Mouse (Mus musculus): ENCODE results near the gene Vmp1. TPM values are rescaled to one million over a fixed set of nuclear protein-coding genes. Genes with fewer than 3 reads are reported as not detected.
A peak's percentile ranks its signal among the peaks of the same experiment; 100 is the strongest.

The Vmp1 gene
- total RNA-seq (2017), result 123 to 188 TPM (median 140 TPM) in 3 replicates

DNA sequence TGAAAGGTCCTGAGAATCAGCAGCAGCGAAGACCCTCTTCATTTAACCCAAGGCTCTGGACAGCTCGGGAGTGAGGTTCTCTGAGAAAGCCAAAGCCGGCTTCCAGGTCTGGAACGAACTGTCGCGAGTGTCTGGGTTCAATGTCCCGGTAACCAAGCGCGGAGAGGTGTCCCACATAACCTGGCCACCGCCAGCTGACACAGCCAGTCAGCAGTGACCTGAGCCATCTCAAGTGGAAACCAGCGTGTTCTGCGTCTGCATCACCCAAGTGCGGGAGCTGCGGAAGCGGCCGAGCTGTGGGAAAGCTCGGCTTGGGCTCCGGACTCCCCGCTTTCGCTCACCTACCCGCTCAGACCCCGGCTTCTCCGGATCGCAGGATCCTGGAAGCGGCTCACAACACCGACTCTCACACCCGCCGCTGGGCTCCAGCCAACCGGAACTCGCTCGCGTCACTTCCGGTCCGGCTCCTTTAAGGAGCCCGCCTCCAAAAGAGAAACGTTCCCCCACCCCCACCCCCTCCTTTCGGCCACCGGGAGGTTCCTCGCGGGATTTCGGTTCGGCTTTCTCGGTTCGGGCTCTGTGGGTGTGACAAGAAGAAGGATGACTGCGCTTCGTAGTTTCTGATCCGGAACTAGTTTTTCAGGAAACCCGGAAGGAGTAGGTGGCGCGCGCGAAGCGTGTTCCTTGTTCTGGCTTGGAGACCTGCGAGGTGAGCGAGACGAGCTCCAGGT is at the start of gene Vmp1, which contains the start of gene Ptrh2:
Gene Vmp1, minus strand, starts transcription at position 442 of the 731 bp plus-strand sequence.
Gene Ptrh2, plus strand, starts transcription at position 591 of the 731 bp plus-strand sequence.
- ATAC-seq (replicated peaks; ENCODE audit: insufficient number of reproducible peaks, low FRiP score, low TSS enrichment, poor library complexity, severe bottlenecking), result peak; percentile 94

DNA sequence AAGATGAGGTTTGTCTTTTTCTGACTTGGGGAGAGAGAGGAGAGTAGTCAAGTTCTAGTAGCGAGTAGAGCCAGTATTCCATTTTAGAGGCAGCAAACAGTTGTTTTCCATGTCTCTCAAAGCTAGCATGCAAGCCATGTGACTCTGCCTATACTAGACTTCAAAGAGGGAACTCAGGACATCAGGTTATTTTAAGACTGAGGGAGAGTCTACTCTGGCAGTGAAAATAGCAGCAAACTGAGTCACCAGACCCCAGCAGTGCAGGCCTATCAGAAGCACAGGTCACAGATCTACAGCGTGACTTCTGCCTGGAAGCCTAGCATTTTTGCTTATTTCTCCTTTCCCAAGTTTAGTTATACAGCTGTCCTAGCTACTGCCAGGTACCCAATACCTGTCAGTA is 47.8 kb upstream of the Vmp1 start:
- ATAC-seq (replicated peaks; ENCODE audit: insufficient number of reproducible peaks, low FRiP score, low TSS enrichment, poor library complexity, severe bottlenecking), result no peak

DNA sequence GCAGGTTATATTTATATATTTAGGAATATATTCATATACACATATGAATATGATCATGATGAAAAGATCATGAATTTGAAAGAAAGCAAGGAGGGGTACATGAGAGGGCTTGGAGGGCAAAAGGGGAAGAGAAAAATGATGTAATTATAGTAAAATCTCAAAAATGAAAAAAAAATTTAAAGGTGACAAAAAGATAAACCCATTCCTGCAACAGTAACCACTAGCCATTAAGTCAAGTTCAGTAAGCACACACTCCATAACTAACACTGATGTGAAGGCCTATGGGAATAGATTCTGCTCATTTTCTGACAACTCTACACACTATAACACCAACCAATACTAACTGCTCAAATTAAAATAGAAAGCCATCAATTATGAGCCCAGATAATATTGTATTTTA is 42.0 kb upstream of the Vmp1 start:
- no peak for ATAC-seq (replicated peaks; ENCODE audit: insufficient number of reproducible peaks, low FRiP score, low TSS enrichment, poor library complexity, severe bottlenecking)

DNA sequence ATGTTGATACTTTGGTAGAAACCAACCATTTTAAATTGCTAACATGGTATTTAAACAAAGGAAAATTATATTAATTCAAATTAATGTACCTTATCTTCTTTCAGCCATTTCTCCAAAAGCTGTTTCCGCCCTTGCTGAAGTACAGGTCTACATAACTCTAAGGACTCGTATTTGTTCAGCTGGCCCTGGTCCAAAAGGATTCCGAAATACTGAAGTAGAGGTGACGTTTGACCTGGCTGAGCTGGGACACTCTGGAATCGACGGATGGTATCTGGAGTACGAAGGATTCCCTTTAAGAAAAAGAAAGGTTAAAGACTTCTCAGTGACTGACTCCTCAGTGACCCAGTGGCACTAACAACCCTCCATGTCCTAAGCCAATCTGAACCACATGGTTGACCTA is 41.3 kb upstream of the Vmp1 start:
- ATAC-seq (replicated peaks; ENCODE audit: insufficient number of reproducible peaks, low FRiP score, low TSS enrichment, poor library complexity, severe bottlenecking), result no peak

DNA sequence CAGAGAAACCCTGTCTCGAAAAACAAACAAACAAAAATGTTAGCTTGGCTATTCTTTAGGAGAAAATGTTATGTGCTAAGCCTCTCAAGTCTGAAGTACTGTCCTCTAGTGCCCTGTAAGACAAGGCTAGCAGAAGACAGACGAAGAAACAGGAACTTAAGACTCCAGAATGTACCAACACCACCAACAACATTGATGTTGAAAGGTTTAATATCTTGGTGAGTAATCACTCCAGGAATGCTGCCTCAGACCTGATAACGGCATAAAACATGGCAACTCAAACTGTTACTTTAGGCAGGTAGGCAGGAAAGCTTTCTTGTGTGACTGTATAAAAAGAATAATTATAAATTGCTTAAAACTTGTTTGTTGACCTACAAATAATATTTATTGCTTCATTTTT is 40.4 kb upstream of the Vmp1 start:
- ATAC-seq (replicated peaks; ENCODE audit: insufficient number of reproducible peaks, low FRiP score, low TSS enrichment, poor library complexity, severe bottlenecking), result no peak

DNA sequence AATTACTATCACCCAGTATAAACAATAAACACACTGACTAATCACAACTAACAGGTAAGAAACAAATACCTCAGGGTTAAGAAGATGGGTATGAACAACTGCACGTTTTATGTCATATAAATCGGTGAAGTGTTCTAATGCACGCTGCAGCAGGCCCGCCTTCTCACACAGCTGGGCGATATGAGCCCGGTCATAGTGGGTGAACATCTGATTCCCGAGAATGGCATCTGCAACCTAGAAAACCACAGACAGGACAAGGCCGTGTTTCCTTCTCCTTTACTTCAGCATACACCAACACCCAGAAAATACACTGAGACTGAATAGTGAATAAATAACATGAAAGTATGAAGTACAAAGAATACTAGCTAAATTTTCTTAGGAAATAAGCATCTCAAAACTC is 35.8 kb upstream of the Vmp1 start:
- ATAC-seq (replicated peaks; ENCODE audit: insufficient number of reproducible peaks, low FRiP score, low TSS enrichment, poor library complexity, severe bottlenecking), result no peak

DNA sequence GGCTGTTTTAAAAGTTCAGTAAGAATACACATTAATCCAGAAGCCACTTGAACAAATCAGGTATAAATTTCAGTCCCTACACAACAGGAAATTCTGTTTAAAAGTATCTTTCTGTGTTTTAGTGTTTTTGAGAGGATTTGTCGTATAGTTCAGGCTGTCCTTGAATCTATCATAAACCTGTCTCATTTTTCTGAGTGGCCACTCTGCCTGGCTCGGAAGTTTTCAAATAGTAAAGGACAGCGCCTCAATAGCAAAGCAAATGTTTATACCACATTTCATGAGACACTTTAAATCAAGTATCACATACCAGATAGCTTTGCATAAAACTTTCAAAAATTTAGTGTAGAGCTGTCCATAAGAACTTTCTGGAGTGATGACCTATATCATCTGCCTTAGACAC is 34.7 kb upstream of the Vmp1 start:
- ATAC-seq (replicated peaks; ENCODE audit: insufficient number of reproducible peaks, low FRiP score, low TSS enrichment, poor library complexity, severe bottlenecking), result no peak

DNA sequence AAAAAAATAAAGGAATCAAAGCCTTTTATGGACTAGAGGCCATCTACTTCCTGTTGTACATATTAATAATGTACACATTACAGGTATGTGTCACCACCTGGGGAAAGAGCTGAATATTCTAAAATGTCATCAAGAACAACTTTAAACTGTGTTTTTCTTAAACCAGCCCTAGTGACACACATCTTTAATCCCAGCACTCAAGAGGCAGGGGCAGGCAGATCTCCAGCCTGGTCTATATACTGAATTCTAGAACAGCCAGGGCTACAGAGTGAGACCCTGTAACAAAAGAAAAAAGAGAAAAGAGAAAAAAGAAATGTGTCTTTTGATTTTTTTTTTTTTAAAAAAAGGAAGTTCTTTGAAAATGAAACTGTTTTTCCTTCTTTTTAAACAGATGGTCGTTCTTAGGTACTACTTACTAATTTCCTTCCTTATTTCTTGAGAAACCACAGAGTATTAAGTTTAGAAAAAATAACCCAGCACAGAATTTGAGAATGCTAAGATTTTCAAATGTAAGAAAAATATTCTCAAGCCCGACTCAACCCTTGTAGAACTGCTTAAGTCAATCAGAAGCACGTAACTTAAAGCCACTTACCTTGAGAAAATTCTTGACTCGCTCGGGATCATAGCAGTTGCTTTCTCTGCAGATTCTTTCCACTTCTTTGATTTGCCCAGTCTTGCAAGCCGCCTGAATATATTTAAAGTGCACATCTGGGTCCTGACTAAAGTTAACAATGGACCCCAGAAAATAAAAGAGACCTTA is 33.9 kb upstream of the Vmp1 start:
- no peak for ATAC-seq (replicated peaks; ENCODE audit: insufficient number of reproducible peaks, low FRiP score, low TSS enrichment, poor library complexity, severe bottlenecking)

DNA sequence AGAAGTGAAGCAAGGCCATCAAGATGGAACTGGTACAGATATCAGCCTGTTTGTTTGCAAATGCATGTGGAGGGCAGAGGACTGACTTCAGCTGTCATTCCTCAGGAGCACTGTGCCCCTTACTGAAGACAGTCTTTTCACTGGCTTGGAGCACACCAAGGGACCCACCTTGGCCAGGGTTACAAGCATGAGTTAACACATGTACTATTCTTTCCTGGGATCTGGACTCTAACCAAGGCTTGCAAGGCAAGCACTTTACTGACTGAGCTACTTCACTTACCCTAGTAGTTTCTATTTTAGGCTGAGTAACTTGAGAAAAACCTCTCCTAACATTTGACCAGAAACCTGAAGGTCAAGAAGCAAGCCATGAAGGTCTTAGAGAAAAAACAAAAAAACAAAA is 31.0 kb upstream of the Vmp1 start:
- no peak for ATAC-seq (replicated peaks; ENCODE audit: insufficient number of reproducible peaks, low FRiP score, low TSS enrichment, poor library complexity, severe bottlenecking)

DNA sequence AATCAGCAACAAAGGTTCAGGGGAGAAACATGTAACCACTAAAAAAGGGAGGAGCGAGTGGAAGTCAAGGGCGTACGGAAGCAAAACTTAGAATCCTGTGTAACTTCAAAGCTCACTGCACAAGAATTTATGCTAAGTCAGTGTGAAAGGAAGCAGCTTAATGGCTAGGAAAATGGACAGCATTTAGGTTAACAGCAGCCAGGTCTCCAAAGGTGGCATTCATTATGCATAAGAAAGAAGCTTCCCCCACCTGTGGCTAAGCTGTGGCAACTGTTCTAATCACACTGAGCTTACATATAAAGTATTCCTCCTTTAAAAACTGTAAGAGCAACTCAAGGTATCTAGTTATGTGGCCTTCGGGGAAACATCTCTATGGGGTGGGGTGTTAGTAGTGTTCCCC is 17.5 kb upstream of the Vmp1 start:
- no peak for ATAC-seq (replicated peaks; ENCODE audit: insufficient number of reproducible peaks, low FRiP score, low TSS enrichment, poor library complexity, severe bottlenecking)

DNA sequence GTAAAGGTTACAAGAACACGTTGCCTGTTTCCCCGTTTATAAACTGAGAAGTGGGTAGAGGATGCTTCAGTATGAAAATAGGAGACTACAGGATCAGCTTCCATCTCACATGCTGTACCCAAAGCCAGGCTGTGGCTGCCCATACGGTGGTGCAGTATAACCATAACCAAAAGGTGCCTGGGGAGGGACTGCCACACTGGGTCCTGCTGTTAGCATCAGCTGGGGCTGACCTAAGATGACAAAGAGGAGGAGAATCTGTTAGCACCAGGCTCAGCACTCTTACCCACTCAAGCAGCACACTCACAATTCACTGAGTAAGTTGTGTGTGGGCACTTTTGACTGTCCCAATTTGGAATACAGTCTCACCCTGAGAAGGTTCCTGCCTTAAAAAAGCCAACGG is 11.8 kb upstream of the Vmp1 start:
- no peak for ATAC-seq (replicated peaks; ENCODE audit: insufficient number of reproducible peaks, low FRiP score, low TSS enrichment, poor library complexity, severe bottlenecking)

DNA sequence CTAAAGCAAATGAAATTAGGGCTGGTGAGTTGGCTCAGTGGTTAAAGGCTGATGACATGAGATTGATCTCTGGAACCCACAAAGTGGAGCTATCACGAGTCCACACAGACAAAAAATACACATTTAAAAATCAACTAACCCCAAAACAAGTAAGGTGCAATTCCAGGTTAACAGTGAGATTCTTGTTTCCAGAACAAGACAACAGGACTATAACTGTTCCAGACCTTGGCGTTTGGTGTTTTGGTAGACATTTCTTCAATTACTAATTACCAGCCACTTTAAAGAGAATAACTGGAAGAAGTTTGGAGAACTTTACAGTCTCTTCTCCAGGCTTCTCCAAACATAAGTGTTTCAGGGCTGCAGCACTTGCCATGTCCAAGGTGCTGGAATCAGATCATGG is 8.9 kb upstream of the Vmp1 start:
- ATAC-seq (replicated peaks; ENCODE audit: insufficient number of reproducible peaks, low FRiP score, low TSS enrichment, poor library complexity, severe bottlenecking), result no peak

DNA sequence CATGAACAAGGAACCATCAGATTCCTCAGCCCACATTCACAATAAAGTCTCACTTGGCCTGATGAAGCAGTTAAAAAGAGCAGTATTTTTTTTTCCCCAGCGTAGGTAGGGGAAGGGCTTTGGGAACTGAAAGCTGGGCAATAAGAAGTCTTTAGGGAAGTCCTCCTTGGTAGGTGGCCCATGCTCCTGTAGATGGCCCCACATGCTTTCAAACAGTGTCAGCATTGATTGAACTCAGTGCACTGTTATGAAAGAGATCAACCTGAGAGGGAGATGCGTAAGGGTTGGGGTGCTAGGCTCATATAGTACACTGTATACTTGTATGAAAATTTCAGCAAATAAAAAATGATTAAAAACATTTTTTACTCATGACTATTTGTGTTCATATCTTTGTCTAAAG is 8.3 kb upstream of the Vmp1 start:
- no peak for ATAC-seq (replicated peaks; ENCODE audit: insufficient number of reproducible peaks, low FRiP score, low TSS enrichment, poor library complexity, severe bottlenecking)

DNA sequence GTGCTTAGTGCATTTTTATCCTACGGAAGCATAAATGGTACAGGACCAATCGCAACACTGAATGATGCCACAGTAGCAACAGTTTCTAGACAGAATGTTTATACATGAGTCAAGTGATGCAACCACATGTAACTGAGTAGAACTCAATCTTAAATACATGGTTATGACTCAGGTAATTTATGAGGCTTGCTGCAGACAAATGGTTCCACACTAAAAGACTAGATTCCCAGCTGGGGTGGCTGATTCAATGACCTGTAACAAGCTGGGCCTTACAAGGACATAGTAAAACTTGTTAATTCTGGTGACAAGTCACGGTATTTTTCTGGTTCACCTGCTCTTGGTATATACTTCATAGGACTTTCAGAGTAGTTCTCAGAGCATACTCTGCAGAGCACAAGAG is 7.8 kb upstream of the Vmp1 start:
- no peak for ATAC-seq (replicated peaks; ENCODE audit: insufficient number of reproducible peaks, low FRiP score, low TSS enrichment, poor library complexity, severe bottlenecking)

DNA sequence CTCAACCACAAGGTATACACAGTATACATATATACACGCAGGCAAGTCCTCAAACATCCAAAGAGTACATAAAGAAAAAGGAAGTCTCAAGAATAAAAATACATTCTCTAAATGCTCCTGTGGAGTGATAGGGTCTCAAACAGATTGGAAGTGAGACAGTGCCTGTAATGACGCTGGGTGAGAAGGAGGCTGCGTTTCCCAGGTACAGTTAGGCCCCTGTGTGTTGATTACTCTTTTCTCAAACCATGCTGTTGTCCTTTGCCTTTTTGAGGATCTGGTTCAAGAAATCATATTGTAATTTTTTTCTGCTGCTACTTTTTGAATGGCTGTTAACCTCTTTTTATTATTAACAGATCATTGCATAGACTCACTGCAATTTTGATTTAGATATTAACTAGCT is 6.7 kb upstream of the Vmp1 start:
- ATAC-seq (replicated peaks; ENCODE audit: insufficient number of reproducible peaks, low FRiP score, low TSS enrichment, poor library complexity, severe bottlenecking), result no peak

DNA sequence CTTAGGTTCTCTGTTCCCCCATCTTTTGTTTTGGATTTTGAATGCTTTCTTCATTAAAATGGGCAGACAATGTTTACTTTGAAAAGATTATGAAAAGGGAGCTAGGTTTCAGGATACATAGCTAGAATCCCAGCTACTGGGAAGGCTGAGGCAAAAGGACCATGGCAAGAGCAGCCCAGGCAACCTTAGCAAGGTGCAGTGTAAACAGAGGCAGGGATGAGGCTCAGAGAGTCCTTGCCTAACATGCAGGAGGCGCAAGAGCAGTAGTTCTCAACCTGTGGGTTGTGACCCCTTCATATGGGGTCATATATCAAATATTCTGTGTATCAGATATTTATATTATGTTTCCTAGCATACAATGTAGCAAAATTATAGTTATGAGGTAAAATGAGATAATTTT is 1.7 kb upstream of the Vmp1 start:
- ATAC-seq (replicated peaks; ENCODE audit: insufficient number of reproducible peaks, low FRiP score, low TSS enrichment, poor library complexity, severe bottlenecking), result no peak

DNA sequence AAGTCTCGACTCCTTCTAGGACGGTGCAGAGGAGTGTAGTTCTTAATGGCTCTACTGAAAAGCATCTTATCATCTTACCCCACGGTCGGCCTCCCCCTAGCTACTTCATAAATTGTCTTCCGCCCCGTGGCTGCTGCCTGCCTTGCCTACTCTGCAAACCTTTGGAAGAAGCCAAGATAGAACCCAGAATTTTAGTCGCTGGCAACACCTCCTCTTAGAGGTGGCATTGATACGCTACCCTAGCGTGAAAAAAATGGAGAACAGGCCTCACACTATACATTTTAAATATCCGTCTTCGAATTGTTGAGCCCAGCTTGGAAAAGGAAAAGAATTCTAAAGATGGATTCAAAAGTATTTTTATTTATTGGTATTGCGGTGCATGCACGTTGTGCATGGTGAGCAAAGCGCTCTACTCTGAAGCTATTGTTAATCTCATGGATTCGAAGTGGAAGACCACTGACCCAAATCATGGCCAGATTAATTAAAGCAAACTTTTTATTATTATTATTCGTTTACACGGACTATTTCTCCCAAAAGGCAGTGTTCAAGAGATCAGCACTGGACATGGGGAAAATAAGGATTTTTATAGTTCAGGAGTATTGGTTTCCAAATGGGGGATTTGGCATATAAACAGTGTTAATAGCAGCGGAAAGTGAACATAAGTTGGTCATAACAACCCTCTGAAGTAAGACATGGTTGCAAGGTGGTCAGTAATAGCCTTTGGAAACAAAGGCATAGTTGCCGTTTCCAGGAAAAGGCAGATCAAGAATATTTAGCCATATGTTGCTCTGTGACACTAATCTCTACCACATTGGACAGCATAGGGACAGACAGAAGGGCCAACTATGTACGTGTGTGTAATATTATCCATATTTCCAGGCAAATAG is 733 bp upstream of the Vmp1 start:
- ATAC-seq (replicated peaks; ENCODE audit: insufficient number of reproducible peaks, low FRiP score, low TSS enrichment, poor library complexity, severe bottlenecking), result no peak

DNA sequence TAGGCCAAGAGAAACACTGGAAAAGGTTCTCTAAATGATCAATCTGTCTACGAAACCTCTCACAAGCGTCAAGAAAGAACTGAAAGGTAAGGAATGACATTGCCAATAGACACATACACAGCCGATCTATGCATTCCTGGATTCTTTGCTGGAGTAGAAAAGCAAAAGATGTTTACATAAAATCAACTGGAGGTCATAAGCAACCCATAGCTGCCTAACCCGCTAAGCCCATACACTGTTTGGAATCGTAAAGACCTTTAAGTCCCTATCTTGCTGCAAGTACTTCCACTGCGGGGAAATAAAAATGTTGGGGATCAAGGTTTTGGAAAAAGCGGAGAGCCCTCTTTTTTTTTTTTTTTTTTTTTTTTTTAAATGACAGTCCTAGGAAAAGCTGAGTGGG is 775 bp downstream of the Vmp1 start:
- ATAC-seq (replicated peaks; ENCODE audit: insufficient number of reproducible peaks, low FRiP score, low TSS enrichment, poor library complexity, severe bottlenecking), result no peak

DNA sequence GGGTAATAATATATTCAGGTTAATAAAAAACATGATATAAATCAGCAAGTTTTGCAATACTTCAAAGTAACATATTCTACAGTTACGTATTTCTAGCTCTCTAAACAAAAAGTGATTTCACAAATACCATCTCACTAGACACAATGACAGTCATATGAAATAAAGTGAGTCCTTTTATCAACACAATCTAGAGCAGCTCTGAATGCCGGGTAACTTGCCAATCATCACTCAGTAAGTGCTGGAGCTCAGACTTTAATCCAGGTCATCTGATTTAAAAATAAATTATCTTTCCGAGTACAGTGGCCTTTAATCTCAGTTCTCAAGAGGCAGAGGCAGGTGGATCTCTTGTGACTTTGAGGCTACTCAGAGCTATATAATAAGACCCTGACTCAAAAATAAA is 2.2 kb downstream of the Vmp1 start:
- no peak for ATAC-seq (replicated peaks; ENCODE audit: insufficient number of reproducible peaks, low FRiP score, low TSS enrichment, poor library complexity, severe bottlenecking)
